Mouse (Mus musculus) forebrain, postnatal 0 days (tissue): ENCODE data around the gene A630089N07Rik. TPM values are rescaled to one million over a fixed set of nuclear protein-coding genes. Genes with fewer than 3 reads are reported as not detected.
"Not testable (repeated sequence)": the region's sequence is repeated elsewhere in the genome, so short reads cannot be mapped to it uniquely, and the experiment has no call there.

Experiments
- ATAC-seq: fragments of 200-750 bp; cut with Nextera tagmentation; 2 replicates; pipeline ENCODE4 v1.8.0; 2017; ENCODE audit warnings: mild to moderate bottlenecking, moderate library complexity
- DNase-seq: peaks from one replicate; pipeline ENCODE4 v3.0.0-alpha.2; 2015
- H3K27ac ChIP-seq: fragments of 300-500 bp; sonication (generic); 2 replicates; pipeline ENCODE4 v1.5.1; 2014; ENCODE audit warnings: low read depth, mild to moderate bottlenecking, antibody characterized with exemption, low read length, moderate library complexity, mixed read lengths
- H3K27me3 ChIP-seq: fragments of 300-500 bp; sonication (generic); 2 replicates; pipeline ENCODE4 v1.6.1; 2014; ENCODE audit warnings: mild to moderate bottlenecking, low read length, mixed read lengths; ENCODE audit not compliant: insufficient read depth
- H3K36me3 ChIP-seq: fragments of 300-500 bp; sonication (generic); 2 replicates; pipeline ENCODE4 v1.6.1; 2014; ENCODE audit warnings: mild to moderate bottlenecking, moderate library complexity; ENCODE audit not compliant: insufficient read depth
- H3K4me1 ChIP-seq: fragments of 300-500 bp; sonication (generic); 2 replicates; pipeline ENCODE4 v1.6.1; 2014; ENCODE audit warnings: antibody characterized with exemption; ENCODE audit not compliant: insufficient read depth
- H3K4me2 ChIP-seq: fragments of 300-500 bp; sonication (generic); 2 replicates; pipeline ENCODE4 v1.6.1; 2014; ENCODE audit warnings: low read depth, mild to moderate bottlenecking, moderate library complexity
- H3K4me3 ChIP-seq: fragments of 300-500 bp; sonication (generic); 2 replicates; pipeline ENCODE4 v1.5.1; 2014; ENCODE audit warnings: low read depth, low read length, mixed read lengths
- H3K9ac ChIP-seq: fragments of 300-500 bp; sonication (generic); 2 replicates; pipeline ENCODE4 v1.6.1; 2014; ENCODE audit warnings: mild to moderate bottlenecking
- H3K9me3 ChIP-seq: fragments of 300-500 bp; sonication (generic); 2 replicates; pipeline ENCODE4 v1.6.1; 2016; ENCODE audit warnings: low read length
- CTCF ChIP-seq: sonication (generic); IDR thresholded peaks from 2 replicates; pipeline ENCODE4 v1.5.1; 2016; ENCODE audit warnings: antibody characterized with exemption, control low read depth, low read depth
- WGBS: fragments of 180-500 bp; shearing (Covaris S2); extraction: QIAGEN DNeasy Blood & Tissue Kit; methylation state at CpG from one replicate; pipeline ENCODE4 v1.1.7; 2014; 5-methylcytosine and 5-hydroxymethylcytosine counted together
- polyA plus RNA-seq: library from polyadenylated mRNA; unstranded; fragments of >200 nt; fragmentation: Nextera tagmentation; extraction: Ambion mirVana; gene quantifications from 2 replicates; pipeline ENCODE4 v1.2.1, GENCODE M21; 2015
- total RNA-seq: library from RNA; depleted of rRNA; stranded (reverse); fragments of >200 nt; gene quantifications from 2 replicates; pipeline ENCODE4 v1.2.3, GENCODE M21; 2014; rRNA removed

Gene A630089N07Rik
- total RNA-seq (6.8 and 10.2 TPM in 2 replicates), polyA plus RNA-seq (6.5 and 8.0 TPM in 2 replicates)

GRCm38 (mm10) chr16:98081889-98082818 is at the start of gene A630089N07Rik:
Gene A630089N07Rik, minus strand, starts transcription at chr16:98082450.
- not testable (repeated sequence) for H3K36me3 ChIP-seq, H3K9me3 ChIP-seq, H3K27me3 ChIP-seq, H3K4me1 ChIP-seq
- H3K27ac ChIP-seq, result peak within 1 kb of the TSS; percentile 40; the same call in 1 of the 2 replicates
- DNase-seq (peak; percentile 85), ATAC-seq (peak; percentile 95)
- under 1% methylated on average over 25 of the region's 25 CpGs for WGBS
- peak; percentile 9; the same call in 1 of the 2 replicates for TF ChIP-seq CTCF
- peak within 1 kb of the TSS; percentile 61 for H3K4me3 ChIP-seq
- peak within 1 kb of the TSS; percentile 79 for H3K4me2 ChIP-seq
- H3K9ac ChIP-seq, result peak within 1 kb of the TSS; percentile 50

DNA sequence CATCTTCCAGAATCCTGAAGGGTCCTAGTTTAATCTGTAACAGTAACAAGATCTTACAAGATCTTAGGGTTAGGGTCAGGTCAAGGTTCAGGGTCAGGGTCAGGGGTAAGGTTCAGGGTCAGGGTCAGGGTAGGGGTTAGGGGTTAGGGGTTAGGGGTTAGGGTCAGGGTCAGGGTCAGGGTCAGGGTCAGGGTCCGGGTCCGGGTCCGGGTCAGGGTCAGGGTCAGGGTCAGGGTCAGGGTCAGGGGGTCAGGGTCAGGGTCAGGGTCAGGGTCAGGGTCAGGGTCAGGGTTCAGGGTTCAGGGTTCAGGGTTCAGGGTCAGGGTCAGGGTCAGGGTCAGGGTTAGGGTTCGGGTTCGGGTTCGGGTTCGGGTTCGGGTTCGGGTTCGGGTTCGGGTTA is 24.9 kb upstream of the A630089N07Rik start:
- Histone ChIP-seq H3K4me2 (no peak overlapping the region), H3K4me1 (no peaks in the 10 kb centered on the region), H3K36me3 (no peaks in the 10 kb centered on the region), H3K9me3 (no peaks in the 10 kb centered on the region), H3K27me3 (no peaks in the 10 kb centered on the region), H3K4me3 (no peak overlapping the region), H3K27ac (no peak overlapping the region), H3K9ac (no peak overlapping the region)
- peak; percentile 5 for DNase-seq
- 98% methylated on average over 11 of the region's 11 CpGs for WGBS
- ATAC-seq, result no peak
- TF ChIP-seq CTCF, result no peak

GRCm38 (mm10) chr16:98081550-98081888 is 731 bp downstream of the A630089N07Rik start:
- not testable (repeated sequence) for H3K36me3 ChIP-seq, H3K4me1 ChIP-seq, H3K27me3 ChIP-seq, H3K9me3 ChIP-seq
- ATAC-seq (peak; percentile 44), DNase-seq (peak; percentile 27)
- WGBS, result under 1% methylated on average over 9 of the region's 9 CpGs
- peak overlapping the region; percentile 50 for H3K9ac ChIP-seq
- H3K4me2 ChIP-seq, result peak overlapping the region; percentile 79
- H3K4me3 ChIP-seq, result peak overlapping the region; percentile 61
- peak overlapping the region; percentile 35; the same call in 1 of the 2 replicates for H3K27ac ChIP-seq

GRCm38 (mm10) chr16:98081140-98081539 is 1.1 kb downstream of the A630089N07Rik start:
- 52% methylated on average over 1 of the region's 1 CpGs for WGBS
- not testable (repeated sequence) for ATAC-seq, H3K9me3 ChIP-seq, H3K27ac ChIP-seq, H3K27me3 ChIP-seq, H3K36me3 ChIP-seq, H3K4me1 ChIP-seq
- H3K9ac ChIP-seq, result peak overlapping the region; percentile 50; the same call in 1 of the 2 replicates
- H3K4me3 ChIP-seq, result peak overlapping the region; percentile 61
- H3K4me2 ChIP-seq, result peak overlapping the region; percentile 79
- peak; percentile 13 for DNase-seq

- WGBS, result 89% methylated on average over 3 of the region's 3 CpGs
- not testable (repeated sequence) for H3K4me3 ChIP-seq, H3K36me3 ChIP-seq, H3K27ac ChIP-seq, H3K9me3 ChIP-seq, H3K4me1 ChIP-seq, ATAC-seq, H3K9ac ChIP-seq, H3K4me2 ChIP-seq, DNase-seq, H3K27me3 ChIP-seq
Observed at GRCm38 (mm10) chr16:98079382-98079781, 2.9 kb downstream of the A630089N07Rik start.

DNA sequence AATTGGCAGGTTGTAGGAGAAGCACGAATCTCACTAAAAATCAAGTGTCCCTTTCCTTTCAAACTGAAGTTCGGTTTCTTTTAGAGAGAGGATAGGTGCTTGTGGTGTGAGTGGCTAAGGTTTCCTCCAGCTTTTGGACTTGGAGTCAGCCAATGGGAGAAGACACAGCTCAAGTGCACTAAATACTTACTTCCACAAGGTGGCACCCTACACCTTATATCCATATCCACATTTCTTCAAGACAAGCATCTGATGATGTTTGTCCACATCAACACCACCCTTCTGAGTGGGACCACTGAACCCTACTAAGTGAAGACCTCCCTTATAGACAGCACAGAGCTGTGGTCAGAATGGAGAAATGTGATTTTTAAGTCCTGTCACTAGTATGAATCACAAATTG is 40.6 kb downstream of the A630089N07Rik start:
- WGBS, result 83% methylated on average over 2 of the region's 2 CpGs
- no peak for ATAC-seq
- Histone ChIP-seq H3K27ac (no peak overlapping the region), H3K9ac (no peak overlapping the region), H3K9me3 (no peaks in the 10 kb centered on the region), H3K4me1 (no peaks in the 10 kb centered on the region), H3K4me2 (no peak overlapping the region), H3K27me3 (no peaks in the 10 kb centered on the region), H3K36me3 (no peaks in the 10 kb centered on the region), H3K4me3 (no peak overlapping the region)
- TF ChIP-seq CTCF, result peak; percentile 42
- DNase-seq, result no peak

DNA sequence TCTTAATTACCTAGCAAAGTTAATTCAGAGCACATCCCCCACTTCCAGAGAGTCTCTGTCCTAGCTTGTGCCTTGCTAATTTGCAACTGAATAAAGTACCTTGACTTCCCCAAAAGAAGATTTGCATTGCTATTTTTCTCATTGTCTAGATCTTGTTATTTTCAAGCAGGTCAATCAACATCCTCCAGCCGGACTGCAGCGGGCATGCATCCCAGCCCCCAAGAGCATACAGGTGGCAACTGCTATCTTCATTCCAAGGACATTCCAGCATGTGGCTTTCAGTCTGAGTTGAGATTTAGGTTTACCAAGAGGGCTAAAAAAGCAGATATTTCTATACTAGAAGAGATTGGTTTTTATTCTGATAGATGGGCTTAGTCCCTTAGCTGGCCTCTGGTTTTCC is 47.3 kb downstream of the A630089N07Rik start:
- H3K27me3 ChIP-seq, H3K4me3 ChIP-seq, H3K36me3 ChIP-seq, H3K4me1 ChIP-seq, H3K9ac ChIP-seq, ATAC-seq, H3K27ac ChIP-seq, DNase-seq, H3K9me3 ChIP-seq, H3K4me2 ChIP-seq: not testable (repeated sequence)
- WGBS, result 93% methylated on average over 2 of the region's 2 CpGs

DNA sequence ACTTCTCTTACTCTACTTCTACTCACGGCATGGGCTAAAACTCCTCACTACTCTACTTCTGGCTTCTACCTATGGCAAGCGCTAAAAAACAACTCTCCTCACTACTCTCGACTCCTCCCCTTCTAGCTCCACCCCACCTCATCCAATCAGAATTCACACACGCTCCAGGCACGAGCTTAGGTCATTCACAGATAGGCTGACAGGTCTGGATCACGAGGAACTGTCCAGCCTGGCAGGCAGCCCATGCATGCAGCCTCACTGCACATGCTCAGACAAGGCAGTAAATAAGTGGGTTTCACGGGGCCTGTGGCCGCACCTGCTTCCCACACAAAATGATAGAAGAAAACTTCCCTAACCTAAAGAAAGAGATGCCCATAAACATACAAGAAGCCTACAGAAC is 56.1 kb downstream of the A630089N07Rik start:
- H3K4me3 ChIP-seq, H3K27ac ChIP-seq, H3K27me3 ChIP-seq, DNase-seq, H3K4me2 ChIP-seq, H3K36me3 ChIP-seq, H3K9ac ChIP-seq, ATAC-seq, H3K4me1 ChIP-seq: not testable (repeated sequence)
- 89% methylated on average over 8 of the region's 8 CpGs for WGBS
- H3K9me3 ChIP-seq, result peaks cover 18% of the 10 kb centered on the region; the same call in 1 of the 2 replicates
